Mouse (Mus musculus) T-helper 17 cell (primary cell): ENCODE data around the gene Gm10912.

Experiments used
- in situ Hi-C, 2 experiments: fragments of 300-600 bp; cut with MboI, MseI; formaldehyde crosslinking; loops; 1 replicate in 1 of 2; 2 replicates in 1 of 2; pipeline ENCODE4 v1.15.1; 2025; ENCODE audit warnings: high pct_unique_total_duplicates in 2 of 2

Gm10912 gene

GRCm38 (mm10) chr2:104114898-104115297, 49.3 kb downstream of the Gm10912 start:
- in situ Hi-C loops = loop anchor here in 1 of 2 experiments (10.0 kb wide), 1 partner anchor 670 kb away; no protein-coding TSS in a partner anchor
